Mouse (Mus musculus): Measurements from ENCODE around the gene Sox8. TPM values are rescaled to one million over a fixed set of nuclear protein-coding genes. Genes with fewer than 3 reads are reported as not detected.

Gene Sox8
- polyA plus RNA-seq, 1 experiment from 2014 or later, result 2.5 TPM

DNA sequence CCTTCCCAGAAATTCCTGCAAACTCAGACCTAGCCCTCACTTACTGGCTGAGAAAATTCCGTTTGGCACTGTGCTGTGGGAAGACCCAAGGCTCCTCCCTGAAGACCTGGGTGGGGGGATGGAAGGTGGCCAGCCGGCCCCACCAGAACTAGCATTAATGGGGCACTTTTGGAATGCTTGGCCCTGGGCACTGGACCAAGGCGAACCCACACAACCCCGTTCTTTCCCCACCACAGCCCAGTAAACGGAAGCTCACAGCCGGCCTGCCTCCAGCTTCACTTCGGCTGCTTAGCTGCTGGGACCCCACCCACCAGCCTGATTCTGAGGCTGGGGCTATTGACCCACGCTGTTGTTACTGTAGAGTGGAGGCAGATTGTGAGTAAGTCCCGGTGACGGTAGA is 2.3 kb downstream of the Sox8 start:
- H3K9ac ChIP-seq (ENCODE audit: low read depth, low read length), result no peak overlapping the region
- H3K27ac ChIP-seq (ENCODE audit: low read depth, low read length), result no peak overlapping the region
- no peaks in the 10 kb centered on the region for H3K36me3 ChIP-seq (ENCODE audit: control insufficient read depth, insufficient read depth)
- no peaks in the 10 kb centered on the region for H3K9me3 ChIP-seq (ENCODE audit: control insufficient read depth)
- no peak overlapping the region for H3K4me3 ChIP-seq (ENCODE audit: low read depth, low read length)
- peaks cover 44% of the 10 kb centered on the region for H3K27me3 ChIP-seq (replicated peaks; ENCODE audit: control insufficient read depth, insufficient read depth, low read length)
- WGBS, result 46% methylated on average over 10 of the region's 10 CpGs
- TF ChIP-seq CTCF (IDR thresholded peaks at IDR 0.05; ENCODE audit: low read depth), result no peak
- no peaks in the 10 kb centered on the region for H3K4me1 ChIP-seq (replicated peaks; ENCODE audit: control insufficient read depth, insufficient read depth, low read length)
- H3K4me2 ChIP-seq (replicated peaks; ENCODE audit: low read depth), result no peak overlapping the region
- no peak for ATAC-seq

DNA sequence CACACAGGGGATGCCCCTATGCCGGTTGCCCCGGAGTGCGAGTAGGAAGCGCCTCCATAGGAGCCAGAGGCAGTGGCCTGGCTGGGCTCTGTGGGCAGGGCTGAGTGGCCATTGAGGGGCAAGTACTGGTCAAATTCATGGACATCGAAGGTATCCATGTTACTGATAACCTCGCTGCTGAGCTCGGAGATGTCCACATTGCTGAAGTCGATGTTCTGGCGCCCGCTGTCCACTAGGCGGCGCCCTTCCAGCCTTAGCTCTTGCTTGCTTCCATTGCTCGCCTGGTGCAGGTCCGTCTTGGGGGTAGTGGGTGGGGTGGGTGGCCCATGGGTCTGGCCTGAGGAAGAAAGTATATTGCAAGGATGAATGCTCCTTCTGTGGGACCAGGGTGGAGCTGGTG is 2.7 kb downstream of the Sox8 start:
- no peak overlapping the region for H3K9ac ChIP-seq (ENCODE audit: low read depth, low read length)
- H3K4me2 ChIP-seq (replicated peaks; ENCODE audit: low read depth), result 0 out of 2 replicates have a peak overlapping the region, but pooled peaks have one; percentile 0
- H3K9me3 ChIP-seq (ENCODE audit: control insufficient read depth), result no peaks in the 10 kb centered on the region
- H3K4me1 ChIP-seq (replicated peaks; ENCODE audit: control insufficient read depth, insufficient read depth, low read length), result no peaks in the 10 kb centered on the region
- H3K4me3 ChIP-seq (ENCODE audit: low read depth, low read length), result no peak overlapping the region
- ATAC-seq, result no peak
- H3K27me3 ChIP-seq (replicated peaks; ENCODE audit: control insufficient read depth, insufficient read depth, low read length), result peaks cover 44% of the 10 kb centered on the region
- WGBS, result 22% methylated on average over 14 of the region's 14 CpGs
- H3K36me3 ChIP-seq (ENCODE audit: control insufficient read depth, insufficient read depth), result no peaks in the 10 kb centered on the region
- H3K27ac ChIP-seq (ENCODE audit: low read depth, low read length), result no peak overlapping the region
- peak; percentile 96 for TF ChIP-seq CTCF (IDR thresholded peaks at IDR 0.05; ENCODE audit: low read depth)

DNA sequence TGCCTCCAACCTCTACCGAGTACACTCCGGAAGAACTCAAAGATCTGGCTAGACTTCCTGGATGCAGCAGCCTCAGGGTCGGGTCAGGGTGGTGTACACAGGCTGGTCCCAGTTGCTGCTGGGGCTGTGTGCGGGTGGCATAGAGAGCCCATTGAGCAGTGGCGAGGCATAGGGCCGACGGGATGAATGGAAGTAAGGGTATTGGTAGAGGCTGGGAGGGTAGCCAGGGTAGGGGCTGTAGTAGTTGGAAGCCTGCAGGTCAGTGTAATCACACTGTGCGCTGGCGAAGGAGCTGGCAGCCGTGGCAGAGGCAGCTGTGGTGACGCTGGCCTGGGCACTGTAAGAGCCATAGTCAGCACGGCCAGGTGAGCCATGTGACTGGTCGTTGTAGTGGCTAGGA is 3.2 kb downstream of the Sox8 start:
- Histone ChIP-seq H3K4me3 (ENCODE audit: low read depth, low read length) (no peak overlapping the region), H3K9me3 (ENCODE audit: control insufficient read depth) (no peaks in the 10 kb centered on the region), H3K4me1 (replicated peaks; ENCODE audit: control insufficient read depth, insufficient read depth, low read length) (no peaks in the 10 kb centered on the region), H3K27ac (ENCODE audit: low read depth, low read length) (no peak overlapping the region), H3K9ac (ENCODE audit: low read depth, low read length) (no peak overlapping the region), H3K36me3 (ENCODE audit: control insufficient read depth, insufficient read depth) (no peaks in the 10 kb centered on the region), H3K27me3 (replicated peaks; ENCODE audit: control insufficient read depth, insufficient read depth, low read length) (peaks cover 44% of the 10 kb centered on the region), H3K4me2 (replicated peaks; ENCODE audit: low read depth) (0 out of 2 replicates have a peak overlapping the region, but pooled peaks have one; percentile 0)
- no peak for TF ChIP-seq CTCF (IDR thresholded peaks at IDR 0.05; ENCODE audit: low read depth)
- no peak for ATAC-seq
- WGBS, result 77% methylated on average over 13 of the region's 13 CpGs

DNA sequence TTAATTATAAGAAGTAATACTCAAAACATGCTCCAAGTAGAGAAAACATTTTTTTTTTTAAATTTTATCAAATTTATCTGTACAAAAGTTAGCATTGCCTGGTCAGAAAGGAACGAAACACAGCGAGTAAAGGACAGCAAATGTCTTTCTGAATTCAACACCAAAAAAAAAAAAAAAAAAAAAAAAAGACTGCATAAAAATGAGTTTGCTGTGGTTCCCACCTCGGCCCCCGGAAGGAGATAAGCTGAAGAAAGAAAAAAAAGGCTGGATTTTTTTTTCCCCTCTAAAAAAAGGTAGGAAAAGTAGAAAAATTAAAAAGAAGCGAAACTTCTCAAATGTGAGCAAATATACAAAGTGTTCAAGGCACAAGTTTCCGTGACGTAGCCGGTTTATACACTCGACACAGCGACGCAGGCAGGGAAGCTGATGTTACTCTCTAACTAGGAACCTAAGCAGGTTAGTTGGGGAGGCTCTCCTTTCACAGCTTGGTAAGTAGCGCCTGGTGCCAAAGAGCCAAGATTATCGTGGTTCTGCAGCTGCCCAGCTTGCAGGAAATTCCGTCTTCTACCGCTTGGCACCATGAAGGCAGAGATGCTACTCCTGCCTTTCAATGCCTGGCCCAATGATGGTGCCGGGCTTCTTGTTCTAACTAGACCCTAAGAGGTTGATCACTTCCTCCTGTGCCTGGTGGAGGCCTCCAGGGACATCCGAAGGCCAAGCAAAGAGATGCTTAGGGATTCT is 4.5 kb downstream of the Sox8 start:
- H3K4me2 ChIP-seq (replicated peaks; ENCODE audit: low read depth), result no peak overlapping the region
- H3K27me3 ChIP-seq (replicated peaks; ENCODE audit: control insufficient read depth, insufficient read depth, low read length), result peaks cover 34% of the 10 kb centered on the region
- no peaks in the 10 kb centered on the region for H3K36me3 ChIP-seq (ENCODE audit: control insufficient read depth, insufficient read depth)
- ATAC-seq, result no peak
- no peak overlapping the region for H3K27ac ChIP-seq (ENCODE audit: low read depth, low read length)
- H3K4me1 ChIP-seq (replicated peaks; ENCODE audit: control insufficient read depth, insufficient read depth, low read length), result no peaks in the 10 kb centered on the region
- H3K9me3 ChIP-seq (ENCODE audit: control insufficient read depth), result no peaks in the 10 kb centered on the region
- TF ChIP-seq CTCF (IDR thresholded peaks at IDR 0.05; ENCODE audit: low read depth), result no peak
- no peak overlapping the region for H3K4me3 ChIP-seq (ENCODE audit: low read depth, low read length)
- 78% methylated on average over 17 of the region's 17 CpGs for WGBS
- H3K9ac ChIP-seq (ENCODE audit: low read depth, low read length), result no peak overlapping the region

DNA sequence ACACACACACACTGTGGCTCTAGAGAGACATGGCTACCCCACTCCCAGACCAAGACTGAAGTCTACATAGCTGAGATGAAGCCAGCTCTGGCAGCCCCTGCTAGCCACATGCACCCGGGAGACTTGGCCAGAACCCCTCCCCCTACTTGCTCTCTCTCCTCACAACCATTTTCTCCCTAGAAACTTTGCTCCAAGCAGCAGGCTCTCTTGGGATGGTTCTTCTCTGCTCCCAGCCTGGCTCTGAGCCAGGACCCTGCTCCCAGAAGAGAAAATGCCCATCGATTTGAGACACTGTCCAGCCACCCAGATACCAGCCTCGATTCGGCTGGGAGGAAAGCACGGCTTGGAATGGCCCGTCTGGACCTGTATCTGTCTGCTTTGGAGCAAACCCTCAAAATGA is 5.2 kb downstream of the Sox8 start:
- H3K36me3 ChIP-seq (ENCODE audit: control insufficient read depth, insufficient read depth), result no peaks in the 10 kb centered on the region
- TF ChIP-seq CTCF (IDR thresholded peaks at IDR 0.05; ENCODE audit: low read depth), result no peak
- peaks cover 26% of the 10 kb centered on the region for H3K27me3 ChIP-seq (replicated peaks; ENCODE audit: control insufficient read depth, insufficient read depth, low read length)
- H3K4me2 ChIP-seq (replicated peaks; ENCODE audit: low read depth), result no peak overlapping the region
- H3K27ac ChIP-seq (ENCODE audit: low read depth, low read length), result no peak overlapping the region
- WGBS, result 32% methylated on average over 6 of the region's 6 CpGs
- ATAC-seq, result no peak
- no peaks in the 10 kb centered on the region for H3K9me3 ChIP-seq (ENCODE audit: control insufficient read depth)
- no peak overlapping the region for H3K9ac ChIP-seq (ENCODE audit: low read depth, low read length)
- H3K4me1 ChIP-seq (replicated peaks; ENCODE audit: control insufficient read depth, insufficient read depth, low read length), result no peaks in the 10 kb centered on the region
- H3K4me3 ChIP-seq (ENCODE audit: low read depth, low read length), result no peak overlapping the region

DNA sequence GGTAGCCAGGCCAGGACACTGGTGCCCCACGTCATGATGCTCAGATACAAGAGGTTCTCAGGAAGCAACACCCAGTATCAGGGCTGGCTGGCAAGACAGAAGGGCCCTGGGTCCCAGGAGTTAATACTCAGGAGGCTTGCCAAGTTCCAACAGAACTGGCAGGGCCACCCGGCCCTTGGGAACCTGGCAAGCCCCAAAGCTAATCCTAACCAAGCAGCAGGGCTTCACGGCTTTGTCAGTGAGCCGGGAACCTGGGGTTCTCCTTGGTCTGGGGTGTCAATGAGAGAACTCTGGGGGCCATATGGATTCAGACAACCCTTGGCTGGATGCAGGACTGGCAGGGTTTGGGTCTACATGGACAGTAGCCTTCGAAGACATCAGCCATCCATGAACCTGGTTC is 6.0 kb downstream of the Sox8 start:
- Histone ChIP-seq H3K4me2 (replicated peaks; ENCODE audit: low read depth) (no peak overlapping the region), H3K9ac (ENCODE audit: low read depth, low read length) (no peak overlapping the region), H3K27me3 (replicated peaks; ENCODE audit: control insufficient read depth, insufficient read depth, low read length) (peaks cover 18% of the 10 kb centered on the region), H3K27ac (ENCODE audit: low read depth, low read length) (no peak overlapping the region), H3K36me3 (ENCODE audit: control insufficient read depth, insufficient read depth) (no peaks in the 10 kb centered on the region), H3K9me3 (ENCODE audit: control insufficient read depth) (no peaks in the 10 kb centered on the region), H3K4me1 (replicated peaks; ENCODE audit: control insufficient read depth, insufficient read depth, low read length) (no peaks in the 10 kb centered on the region), H3K4me3 (ENCODE audit: low read depth, low read length) (no peak overlapping the region)
- WGBS, result 81% methylated on average over 5 of the region's 5 CpGs
- TF ChIP-seq CTCF (IDR thresholded peaks at IDR 0.05; ENCODE audit: low read depth), result no peak
- no peak for ATAC-seq

Data from intestine, postnatal 0 days (tissue).